Comparison of ENCODE assay signal across 8 mouse cellular contexts in genomic region chr16:4596141-4596728, GRCm38 (mm10). TPM values are rescaled to one million over a fixed set of nuclear protein-coding genes. Genes with fewer than 3 reads are reported as not detected.
DNase-seq lines count a peak whose midpoint lies in the region; ATAC-seq and TF ChIP-seq lines count a peak whose summit lies in the region.

No protein-coding gene starts in this region.

- H3K4me3 ChIP-seq in heart, embryonic 11.5 days (ENCODE audit: low read depth, low read length): peak overlapping the region; percentile 91
- peak overlapping the region; percentile 87 for H3K4me3 ChIP-seq in intestine, embryonic 14.5 days (ENCODE audit: low read depth, low read length)
- peak overlapping the region; percentile 83 for H3K4me3 ChIP-seq in midbrain, postnatal 0 days (ENCODE audit: low read depth, low read length)

- H3K27ac ChIP-seq in heart, embryonic 11.5 days (ENCODE audit: low read depth, low read length): peak overlapping the region; percentile 95
- peak overlapping the region; percentile 93 for H3K27ac ChIP-seq in intestine, embryonic 14.5 days (ENCODE audit: low read depth)
- no peak overlapping the region for H3K27ac ChIP-seq in midbrain, postnatal 0 days (ENCODE audit: low read depth, low read length)

- no peaks in the 10 kb centered on the region for H3K27me3 ChIP-seq in heart, embryonic 11.5 days (ENCODE audit: control insufficient read depth, insufficient read depth, low read length)
- H3K27me3 ChIP-seq in intestine, embryonic 14.5 days (replicated peaks; ENCODE audit: control insufficient read depth, insufficient read depth, low read length): no peaks in the 10 kb centered on the region
- H3K27me3 ChIP-seq in midbrain, postnatal 0 days (ENCODE audit: insufficient read depth, low read length): no peaks in the 10 kb centered on the region

- peaks cover 73% of the 10 kb centered on the region for H3K4me1 ChIP-seq in heart, embryonic 11.5 days (ENCODE audit: control insufficient read depth, insufficient read depth, low read length)
- peaks cover 70% of the 10 kb centered on the region for H3K4me1 ChIP-seq in intestine, embryonic 14.5 days (replicated peaks; ENCODE audit: control insufficient read depth, insufficient read depth, low read length)
- H3K4me1 ChIP-seq in midbrain, postnatal 0 days (ENCODE audit: insufficient read depth, low read length): peaks cover 15% of the 10 kb centered on the region; the same call in 1 of the 2 replicates

- H3K36me3 ChIP-seq in heart, embryonic 11.5 days (ENCODE audit: control insufficient read depth, insufficient read depth, low read length): no peaks in the 10 kb centered on the region
- H3K36me3 ChIP-seq in intestine, embryonic 14.5 days (ENCODE audit: control insufficient read depth, insufficient read depth, low read length): no peaks in the 10 kb centered on the region
- H3K36me3 ChIP-seq in midbrain, postnatal 0 days (ENCODE audit: insufficient read depth, low read length): no peaks in the 10 kb centered on the region

- H3K4me2 ChIP-seq in heart, embryonic 11.5 days: peak overlapping the region; percentile 98
- H3K4me2 ChIP-seq in intestine, embryonic 14.5 days (ENCODE audit: low read length): peak overlapping the region; percentile 100
- peak overlapping the region; percentile 92 for H3K4me2 ChIP-seq in midbrain, postnatal 0 days (ENCODE audit: low read depth, low read length, poor library complexity, severe bottlenecking)

- H3K9me3 ChIP-seq in heart, embryonic 11.5 days (replicated peaks; ENCODE audit: control insufficient read depth, low read length): no peaks in the 10 kb centered on the region
- no peaks in the 10 kb centered on the region for H3K9me3 ChIP-seq in intestine, embryonic 14.5 days (ENCODE audit: control insufficient read depth, low read length)
- no peaks in the 10 kb centered on the region for H3K9me3 ChIP-seq in midbrain, postnatal 0 days (ENCODE audit: low read length)

- TF ChIP-seq CTCF in midbrain, postnatal 0 days (IDR thresholded peaks at IDR 0.05): no peak

- WGBS in heart, embryonic 11.5 days (ENCODE audit: insufficient replicate concordance): 17% methylated on average over 3 of the region's 3 CpGs
- 13% methylated on average over 3 of the region's 3 CpGs for WGBS in intestine, embryonic 14.5 days
- WGBS in midbrain, postnatal 0 days: 8% methylated on average over 3 of the region's 3 CpGs

- DNase-seq in heart, adult 18-20 months: no peak
- DNase-seq in embryo, embryonic 11 days: peak; percentile 76
- no peak for DNase-seq in intestine, embryonic 14.5 days (ENCODE audit: low spot score)
- DNase-seq in midbrain, postnatal 0 days (ENCODE audit: low spot score): no peak
- DNase-seq in adrenal gland, adult (ENCODE audit: inconsistent age in 2 of 2, low spot score in 1 of 2): no peak
- DNase-seq in frontal cortex, postnatal 36 days (ENCODE audit: low spot score in 2 of 2): no peak
- DNase-seq in layer of hippocampus, adult 9-10 months (ENCODE audit: low spot score): no peak

- H3K9ac ChIP-seq in heart, embryonic 11.5 days (ENCODE audit: low read depth, low read length): peak overlapping the region; percentile 95
- peak overlapping the region; percentile 90 for H3K9ac ChIP-seq in intestine, embryonic 14.5 days (ENCODE audit: low read length)
- H3K9ac ChIP-seq in midbrain, postnatal 0 days (replicated peaks; ENCODE audit: low read length, poor library complexity, severe bottlenecking): peak overlapping the region; percentile 90

- no peak for ATAC-seq in heart, embryonic 11.5 days (replicated peaks; ENCODE audit: insufficient number of reproducible peaks, low FRiP score, low TSS enrichment)
- no peak for ATAC-seq in intestine, embryonic 14.5 days (replicated peaks; ENCODE audit: low FRiP score, low TSS enrichment, low read depth)
- ATAC-seq in midbrain, postnatal 0 days (ENCODE audit: low FRiP score): no peak

RNA-seq across cellular contexts. Expression of gene Glis2, which starts 1.7 kb away (rescaled TPM):
- polyA plus RNA-seq in heart, embryonic 11.5 days (2014; fragmentation: Nextera tagmentation; extraction: Ambion mirVana): 19.3 and 23.3 TPM in 2 replicates
- 1 to 10 TPM; 6.2 to 8.5 TPM for total RNA-seq in heart, adult 18-20 months (2021)
- 29.0 and 31.0 TPM in 2 replicates for polyA plus RNA-seq in intestine, embryonic 14.5 days (2014; fragmentation: Nextera tagmentation; extraction: Ambion mirVana)
- 20.0 and 20.6 TPM in 2 replicates for total RNA-seq in midbrain, postnatal 0 days (2014; rRNA removed)
- 10.8 and 12.0 TPM in 2 replicates for polyA plus RNA-seq in midbrain, postnatal 0 days (2015; fragmentation: Nextera tagmentation; extraction: Ambion mirVana)

RNA-seq across cellular contexts. Expression of gene Pam16, which starts 28.6 kb away (rescaled TPM):
- polyA plus RNA-seq in heart, embryonic 11.5 days (2014; fragmentation: Nextera tagmentation; extraction: Ambion mirVana): 119 and 134 TPM in 2 replicates
- total RNA-seq in heart, adult 18-20 months (2021): 100 to 1,000 TPM; 154 TPM
- polyA plus RNA-seq in intestine, embryonic 14.5 days (2014; fragmentation: Nextera tagmentation; extraction: Ambion mirVana): 80.5 and 85.9 TPM in 2 replicates
- 31.7 and 40.2 TPM in 2 replicates for total RNA-seq in midbrain, postnatal 0 days (2014; rRNA removed)
- polyA plus RNA-seq in midbrain, postnatal 0 days (2015; fragmentation: Nextera tagmentation; extraction: Ambion mirVana): 134 TPM in 2 replicates

RNA-seq across cellular contexts. Expression of gene Tfap4, which starts 36.6 kb away (rescaled TPM):
- polyA plus RNA-seq in heart, embryonic 11.5 days (2014; fragmentation: Nextera tagmentation; extraction: Ambion mirVana): 7.3 and 9.4 TPM in 2 replicates
- total RNA-seq in heart, adult 18-20 months (2021): 1 to 10 TPM; 2.1 to 2.6 TPM
- 27.6 and 30.0 TPM in 2 replicates for polyA plus RNA-seq in intestine, embryonic 14.5 days (2014; fragmentation: Nextera tagmentation; extraction: Ambion mirVana)
- 6.7 and 6.8 TPM in 2 replicates for total RNA-seq in midbrain, postnatal 0 days (2014; rRNA removed)
- 5.2 and 5.9 TPM in 2 replicates for polyA plus RNA-seq in midbrain, postnatal 0 days (2015; fragmentation: Nextera tagmentation; extraction: Ambion mirVana)

RNA-seq across cellular contexts. Expression of gene Vasn, which starts 43.5 kb away (rescaled TPM):
- polyA plus RNA-seq in heart, embryonic 11.5 days (2014; fragmentation: Nextera tagmentation; extraction: Ambion mirVana): 9.5 and 10.6 TPM in 2 replicates
- total RNA-seq in heart, adult 18-20 months (2021): 1 to 10 TPM; 7.7 to 9.7 TPM
- polyA plus RNA-seq in intestine, embryonic 14.5 days (2014; fragmentation: Nextera tagmentation; extraction: Ambion mirVana): 15.9 and 17.1 TPM in 2 replicates
- total RNA-seq in midbrain, postnatal 0 days (2014; rRNA removed): 12.0 and 14.2 TPM in 2 replicates
- polyA plus RNA-seq in midbrain, postnatal 0 days (2015; fragmentation: Nextera tagmentation; extraction: Ambion mirVana): 4.7 TPM in 2 replicates

RNA-seq across cellular contexts. Expression of gene Dnaja3, which starts 43.6 kb away (rescaled TPM):
- 63.6 and 72.6 TPM in 2 replicates for polyA plus RNA-seq in heart, embryonic 11.5 days (2014; fragmentation: Nextera tagmentation; extraction: Ambion mirVana)
- total RNA-seq in heart, adult 18-20 months (2021): 100 to 1,000 TPM; 152 to 155 TPM
- 71.6 and 75.3 TPM in 2 replicates for polyA plus RNA-seq in intestine, embryonic 14.5 days (2014; fragmentation: Nextera tagmentation; extraction: Ambion mirVana)
- total RNA-seq in midbrain, postnatal 0 days (2014; rRNA removed): 62.1 and 65.5 TPM in 2 replicates
- 54.1 and 57.0 TPM in 2 replicates for polyA plus RNA-seq in midbrain, postnatal 0 days (2015; fragmentation: Nextera tagmentation; extraction: Ambion mirVana)
